Mouse (Mus musculus): Measurements from ENCODE around the gene Dtx2.

Gene Dtx2

DNA sequence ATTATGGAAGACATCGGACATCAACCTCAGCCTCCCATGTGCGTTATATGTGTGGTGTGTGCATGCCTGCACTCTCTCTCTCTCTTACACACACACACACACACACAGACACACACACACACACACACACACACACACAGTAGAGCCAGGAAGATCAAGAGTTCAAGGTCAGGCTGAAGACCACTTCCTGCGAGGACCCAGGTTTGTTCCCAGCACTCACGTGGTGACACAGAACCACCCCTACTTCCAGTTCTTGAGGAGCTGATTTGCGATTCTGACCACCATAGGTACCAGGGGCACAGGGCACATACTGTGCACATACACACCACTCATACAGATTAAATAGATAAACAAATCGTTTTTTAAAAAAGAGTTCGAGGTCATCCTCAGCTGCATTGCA, 22.7 kb upstream of the Dtx2 start:
- CTCF ChIA-PET = no interaction called here

- CTCF ChIA-PET = no interaction called here
Measured at GRCm38 (mm10) chr5:135974365-135974764, 20.2 kb upstream of the Dtx2 start, which contains the start of gene Ssc4d. Ssc4d (minus strand) TSS chr5:135974531.

- CTCF ChIA-PET = no interaction called here
Measured at GRCm38 (mm10) chr5:135975893-135976668, 18.5 kb upstream of the Dtx2 start.

- CTCF ChIA-PET = interaction anchor here (0.7 kb wide), 1 partner anchor 106 kb away, joined by 5 read pairs; no protein-coding TSS in a partner anchor
Measured at GRCm38 (mm10) chr5:135979381-135979780, 15.2 kb upstream of the Dtx2 start.

DNA sequence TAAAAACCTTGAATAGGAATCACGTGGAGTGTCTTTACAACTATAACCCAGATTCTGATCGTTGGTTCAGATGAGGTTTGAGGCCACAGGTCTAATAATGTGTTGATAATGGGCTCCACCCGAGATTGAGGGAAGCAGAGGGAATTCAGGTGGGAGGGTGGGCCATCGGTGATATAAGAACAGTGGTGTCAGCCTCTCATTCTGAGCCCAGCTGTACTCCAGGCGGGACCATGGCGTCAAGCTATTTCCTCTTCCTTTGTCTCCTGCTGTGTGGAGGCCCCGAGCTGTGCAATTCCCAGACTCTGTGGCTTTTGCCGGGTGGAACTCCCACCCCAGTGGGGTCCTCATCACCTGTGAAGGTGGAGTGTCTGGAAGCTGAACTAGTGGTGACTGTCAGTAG, 14.7 kb upstream of the Dtx2 start, which contains the start of gene Zp3:
Gene Zp3 (plus strand): TSS at position 196 of the 400 bp plus-strand sequence.
- CTCF ChIA-PET = no interaction called here

- CTCF ChIA-PET = interaction anchor here (1.1 kb wide), 2 partner anchors 13 to 79 kb away, joined by 4 to 7 read pairs; no protein-coding TSS in a partner anchor
Measured at GRCm38 (mm10) chr5:135982398-135982797, 12.2 kb upstream of the Dtx2 start.

DNA sequence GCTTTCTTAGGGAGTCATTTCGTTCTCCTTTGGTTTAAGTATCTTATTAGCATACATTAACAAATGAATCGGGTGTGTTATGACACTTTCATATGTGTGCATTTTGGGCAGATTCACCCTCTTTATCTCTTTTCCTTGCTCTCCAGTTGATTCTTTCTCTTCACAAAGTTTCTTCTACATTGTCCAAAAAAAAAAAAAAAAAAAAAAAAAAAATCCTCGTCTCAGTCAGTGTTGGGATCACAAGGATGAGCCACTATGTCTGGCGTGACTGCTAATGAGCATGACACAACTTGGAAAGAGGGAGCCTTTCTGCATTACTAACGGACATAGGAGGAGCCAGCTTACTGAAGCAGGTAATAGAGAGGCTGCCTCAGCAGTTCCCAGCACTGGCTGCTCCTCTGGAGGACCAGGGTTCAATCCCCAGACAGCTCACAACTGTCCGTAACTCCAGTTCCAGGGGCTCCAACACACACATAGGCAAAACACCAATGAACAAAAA, 10.0 kb upstream of the Dtx2 start:
- CTCF ChIA-PET = no interaction called here

DNA sequence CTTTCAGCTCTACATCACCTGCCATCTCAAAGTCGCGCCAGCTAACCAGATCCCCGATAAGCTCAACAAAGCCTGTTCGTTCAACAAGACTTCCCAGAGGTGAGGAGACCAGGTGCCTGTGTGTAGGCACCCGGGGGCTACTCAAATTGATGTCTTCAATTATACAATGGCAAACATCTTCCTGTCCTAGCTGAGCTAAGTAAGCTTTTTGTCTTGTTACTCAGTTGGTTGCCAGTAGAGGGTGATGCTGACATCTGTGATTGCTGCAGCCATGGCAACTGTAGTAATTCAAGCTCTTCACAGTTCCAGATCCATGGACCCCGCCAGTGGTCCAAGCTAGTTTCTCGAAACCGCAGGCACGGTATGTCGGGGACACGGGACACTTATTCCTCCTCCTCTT, 7.4 kb upstream of the Dtx2 start:
- CTCF ChIA-PET = interaction anchor here (0.6 kb wide), 1 partner anchor 59 kb away, joined by 3 read pairs; no protein-coding TSS in a partner anchor

DNA sequence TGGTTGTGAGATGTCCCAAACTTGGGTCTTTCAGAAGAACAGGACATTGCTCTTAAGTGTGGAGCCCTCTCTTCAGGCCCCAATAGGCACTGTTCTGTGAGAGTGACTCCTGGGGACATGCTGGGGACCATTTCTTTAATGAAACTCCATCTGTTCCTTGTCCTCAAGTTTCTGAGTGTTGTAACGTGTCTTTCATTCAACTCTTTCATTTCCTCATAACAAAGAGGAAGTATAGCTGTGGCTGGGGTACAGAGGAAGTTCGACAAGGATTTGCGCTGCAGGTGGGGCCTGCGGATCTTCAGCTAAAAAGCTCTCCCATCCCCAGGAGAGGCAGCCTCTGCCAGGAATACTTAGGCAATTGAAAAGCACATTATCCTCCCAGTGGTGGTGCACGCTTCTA, 4.0 kb upstream of the Dtx2 start:
- CTCF ChIA-PET = no interaction called here

DNA sequence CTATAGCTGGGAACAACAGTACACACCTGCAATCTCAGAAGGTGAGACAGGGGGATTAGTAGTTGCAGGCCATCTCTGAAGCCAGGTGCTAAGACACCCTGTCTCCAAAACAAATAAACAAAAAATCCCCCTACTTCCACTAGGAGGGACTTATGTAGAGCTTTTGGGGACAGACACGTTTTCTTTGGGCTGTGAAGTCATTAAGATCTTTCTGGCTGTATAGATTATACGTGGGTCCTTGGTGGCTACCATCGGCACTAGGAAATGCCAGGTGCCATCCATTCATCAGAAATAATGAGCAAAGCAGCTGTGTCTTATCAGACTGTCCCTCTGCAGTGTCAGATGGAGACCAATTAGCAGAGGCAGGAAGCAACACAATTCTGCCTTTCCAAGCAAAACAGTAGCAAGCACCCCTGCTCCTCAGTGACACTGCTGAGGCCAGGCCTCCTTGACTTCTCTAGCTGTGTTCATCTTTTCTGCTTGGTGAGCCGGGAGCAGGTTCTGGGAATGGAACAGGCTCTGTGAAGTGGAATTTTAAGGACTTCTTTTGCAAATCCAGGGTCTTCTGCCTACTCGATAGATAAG, 1.1 kb upstream of the Dtx2 start:
- CTCF ChIA-PET = interaction anchor here (0.7 to 1.0 kb wide), 3 partner anchors 27 to 55 kb away, joined by 3 to 5 read pairs (median 3); no protein-coding TSS in a partner anchor

DNA sequence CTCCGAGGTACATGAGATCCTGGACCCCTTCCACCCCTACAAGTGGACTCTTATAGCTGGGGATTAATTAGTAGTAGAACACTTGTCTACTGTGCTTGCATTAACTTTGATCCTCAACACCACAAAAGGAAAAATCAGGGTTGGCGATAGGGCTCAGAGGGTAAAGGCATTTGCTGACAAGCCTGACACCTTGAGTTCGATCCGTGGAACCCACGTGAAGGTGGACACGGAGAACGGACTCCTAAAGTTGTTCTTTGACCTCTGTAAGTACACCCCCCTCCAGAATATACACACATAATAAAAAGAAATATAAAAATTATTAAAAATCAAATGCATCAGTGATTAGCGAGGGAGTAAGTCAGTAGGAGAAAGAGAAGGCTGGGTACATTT, 270 bp upstream of the Dtx2 start:
- CTCF ChIA-PET = interaction anchor here (0.9 kb wide), 1 partner anchor 34 kb away, joined by 5 read pairs; no protein-coding TSS in a partner anchor

DNA sequence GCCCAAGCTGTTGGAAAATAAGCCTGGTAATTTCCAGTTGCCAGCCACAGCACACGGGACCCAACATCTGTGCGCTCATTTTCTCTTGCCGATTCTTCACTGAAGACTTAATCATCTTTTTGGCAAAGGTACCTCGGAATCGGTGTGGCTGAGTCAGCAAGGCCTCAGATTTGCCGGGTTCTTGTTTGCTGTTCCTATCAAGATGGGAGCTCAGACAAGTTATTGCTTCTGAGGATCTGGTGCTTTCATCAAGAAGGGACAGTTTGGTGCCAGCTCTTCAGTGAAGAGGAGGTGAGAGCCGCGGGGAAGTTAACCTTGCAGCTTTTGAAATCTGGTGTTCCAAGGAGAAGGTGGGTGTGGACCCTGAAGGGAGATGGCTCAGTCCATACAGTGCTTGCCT, 1.6 kb downstream of the Dtx2 start:
- CTCF ChIA-PET = interaction anchor here (0.9 kb wide), 1 partner anchor 56 kb away, joined by 3 read pairs; no protein-coding TSS in a partner anchor

GRCm38 (mm10) chr5:136001222-136001621, 6.6 kb downstream of the Dtx2 start:
- CTCF ChIA-PET = no interaction called here

GRCm38 (mm10) chr5:136002325-136002724, 7.7 kb downstream of the Dtx2 start:
- CTCF ChIA-PET = interaction anchor here (0.7 kb wide), 1 partner anchor 108 kb away, joined by 3 read pairs; no protein-coding TSS in a partner anchor

DNA sequence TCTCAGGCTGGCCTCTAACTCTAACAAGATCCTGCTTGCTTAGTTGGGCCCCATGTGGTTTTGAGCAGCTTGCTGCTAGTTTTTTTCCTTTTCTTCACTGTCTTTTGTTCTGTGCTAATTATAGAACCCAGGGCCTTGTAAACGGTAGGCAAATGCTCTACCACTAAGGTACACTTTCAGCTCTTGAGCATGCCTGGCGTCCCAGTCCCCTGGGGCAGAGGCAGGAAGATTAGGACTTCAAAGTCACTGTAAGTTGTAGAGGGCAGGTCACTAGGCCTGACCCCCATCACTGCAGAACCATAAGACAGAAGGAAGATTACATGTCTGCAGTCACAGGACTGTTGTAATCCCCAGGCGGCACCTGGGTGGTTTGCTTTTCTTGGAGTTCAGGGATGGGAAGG, 8.2 kb downstream of the Dtx2 start:
- CTCF ChIA-PET = interaction anchor here (0.6 to 0.7 kb wide), 2 partner anchors 108 to 480 kb away, joined by 3 read pairs; no protein-coding TSS in a partner anchor

DNA sequence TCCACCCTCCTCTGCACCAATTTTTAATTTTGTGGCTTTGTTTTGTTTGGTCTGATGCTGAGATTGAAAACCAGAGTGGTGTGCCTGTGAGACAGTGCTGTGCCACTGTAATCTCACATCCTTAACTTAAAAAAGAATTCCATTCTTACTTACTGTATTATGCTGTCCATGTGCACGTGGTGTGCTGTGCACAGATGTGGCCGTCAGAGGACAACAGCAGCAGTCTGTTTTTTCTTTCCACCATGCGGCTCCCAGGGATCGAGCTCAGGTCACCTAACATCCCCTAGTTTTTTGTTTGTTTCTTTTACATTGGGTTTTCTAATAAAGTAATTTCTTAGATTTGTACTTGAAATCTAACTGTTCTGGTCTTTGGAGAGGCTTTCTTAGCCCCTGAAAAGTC, 9.9 kb downstream of the Dtx2 start:
- CTCF ChIA-PET = no interaction called here

DNA sequence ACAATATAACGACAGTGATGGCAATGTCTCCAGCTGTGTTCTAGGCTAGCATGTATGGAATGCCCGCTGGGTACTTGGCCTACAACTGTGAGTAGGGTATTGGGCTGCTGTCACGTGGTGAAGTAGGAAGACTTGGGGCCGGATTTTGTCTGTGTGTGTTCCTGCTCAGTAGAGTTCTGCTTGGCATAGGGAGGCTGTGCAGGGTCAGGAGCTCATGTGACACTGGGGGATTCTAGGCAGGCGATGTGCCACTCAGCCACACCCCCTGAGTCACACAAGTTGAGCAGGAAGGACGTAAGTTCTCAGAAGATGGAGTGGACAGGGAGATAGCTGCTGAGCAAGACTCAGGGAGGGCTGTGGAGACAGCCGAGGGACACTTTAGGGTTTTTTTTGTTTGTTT, 13.1 kb downstream of the Dtx2 start:
- CTCF ChIA-PET = no interaction called here

- CTCF ChIA-PET = interaction anchor here (0.5 to 0.6 kb wide), 3 partner anchors 33 to 694 kb away, joined by 4 to 21 read pairs (median 8); no protein-coding TSS in a partner anchor
Measured at GRCm38 (mm10) chr5:136014877-136015276, 20.3 kb downstream of the Dtx2 start.

DNA sequence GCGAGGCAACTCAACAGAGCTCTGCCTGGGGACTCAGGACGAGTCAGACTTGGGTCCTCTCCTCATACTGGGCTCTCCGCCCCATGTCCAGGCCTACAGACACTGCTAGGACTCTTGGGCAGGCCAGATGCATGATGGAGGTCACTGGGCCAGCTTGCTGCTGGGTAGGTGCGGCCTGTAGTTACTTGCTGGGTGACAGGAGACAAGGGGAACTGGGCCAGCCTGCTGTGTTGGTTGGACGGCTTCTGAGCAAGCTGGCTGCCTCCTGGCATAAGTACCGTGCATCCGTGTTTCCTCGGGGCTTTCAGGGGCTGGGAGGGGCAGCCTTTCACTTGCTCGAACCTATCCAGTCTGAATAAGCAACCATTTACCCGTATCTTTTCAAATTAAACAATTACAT, 21.0 kb downstream of the Dtx2 start:
- CTCF ChIA-PET = interaction anchor here (0.5 kb wide), 1 partner anchor 32 kb away, joined by 4 read pairs; no protein-coding TSS in a partner anchor

DNA sequence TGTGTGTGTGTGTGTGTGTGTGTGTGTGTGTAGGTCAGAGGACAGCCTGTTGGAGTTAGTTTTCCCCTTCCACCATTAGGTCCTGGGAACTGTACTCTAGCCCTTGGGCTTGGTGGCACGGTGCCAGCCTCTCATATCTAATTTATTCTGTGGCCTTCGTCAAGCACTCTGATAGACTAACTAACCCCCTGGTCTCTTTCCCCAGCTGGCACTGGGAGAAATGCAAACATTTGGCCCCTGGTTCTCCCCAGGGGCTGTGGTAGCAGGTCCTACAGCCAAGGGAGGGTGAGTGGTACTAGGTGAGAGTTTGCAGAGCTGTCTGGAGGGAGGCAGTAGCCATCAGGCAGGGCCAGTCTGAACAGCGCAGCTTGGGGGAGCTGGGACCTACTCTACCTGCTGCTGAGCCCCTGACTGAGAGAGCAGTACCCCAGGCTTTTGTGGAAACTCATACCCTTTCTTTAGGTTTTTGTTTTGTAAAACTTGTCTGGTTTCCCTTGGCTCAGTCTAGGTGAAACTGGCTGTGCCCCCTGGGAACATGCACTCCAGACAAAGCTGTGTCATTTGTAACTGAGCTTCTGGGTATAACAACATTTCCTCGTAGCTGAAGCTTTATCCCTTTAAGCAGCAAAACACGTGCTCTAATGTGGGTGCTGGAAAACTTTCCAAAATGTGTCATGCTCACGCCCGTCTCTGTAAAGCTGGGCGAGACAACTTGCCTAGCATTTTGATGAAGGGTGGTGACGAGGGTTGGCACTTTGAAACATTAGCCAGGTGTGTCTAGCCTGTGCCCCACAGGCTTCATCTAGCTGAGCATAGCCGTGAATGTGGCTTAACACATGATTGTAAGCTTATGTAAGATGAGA, 21.6 kb downstream of the Dtx2 start:
- CTCF ChIA-PET = no interaction called here

DNA sequence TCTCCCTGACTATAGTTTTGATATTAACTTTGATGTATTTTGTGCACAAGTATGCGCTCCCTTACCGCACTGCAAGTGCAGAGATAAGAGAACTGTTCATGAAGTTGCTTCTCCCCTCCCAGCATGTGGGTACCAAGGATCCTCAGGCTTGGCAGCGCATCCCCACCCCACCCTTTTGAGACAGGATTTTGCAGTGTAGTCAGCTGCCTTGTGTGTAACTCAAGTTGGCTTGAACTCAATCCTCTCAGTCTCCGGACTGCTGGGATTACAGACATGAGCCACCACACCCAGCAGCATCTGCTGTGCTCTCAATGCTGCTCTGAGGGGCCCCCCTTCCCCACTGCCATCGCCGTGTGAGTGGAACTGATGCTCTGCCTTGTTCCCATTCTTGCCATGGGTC, 22.7 kb downstream of the Dtx2 start:
- CTCF ChIA-PET = interaction anchor here (0.7 kb wide), 1 partner anchor 36 kb away, joined by 4 read pairs; no protein-coding TSS in a partner anchor
